Mouse (Mus musculus): Measurements from ENCODE around the gene Pde1a. TPM values are rescaled to one million over a fixed set of nuclear protein-coding genes. Genes with fewer than 3 reads are reported as not detected.

Gene Pde1a
- polyA plus RNA-seq, 1 experiment from 2014 or later = 9.0 TPM

GRCm38 (mm10) chr2:80132677-80133076, 3.4 kb upstream of the Pde1a start:
- H3K27me3 ChIP-seq (ENCODE audit: control insufficient read depth, insufficient read depth, low read length) = no peaks in the 10 kb centered on the region
- no peak overlapping the region for H3K4me2 ChIP-seq (replicated peaks)
- H3K9ac ChIP-seq = no peak overlapping the region
- H3K9me3 ChIP-seq (ENCODE audit: control insufficient read depth, low read length) = no peaks in the 10 kb centered on the region
- H3K4me3 ChIP-seq (replicated peaks; ENCODE audit: low read length) = no peak overlapping the region
- no peak for DNase-seq (ENCODE audit: low spot score)
- peaks cover 7% of the 10 kb centered on the region; the same call in 1 of the 2 replicates for H3K4me1 ChIP-seq (replicated peaks; ENCODE audit: control insufficient read depth, insufficient read depth, low read length)
- no peaks in the 10 kb centered on the region for H3K36me3 ChIP-seq (replicated peaks; ENCODE audit: control insufficient read depth, insufficient read depth)
- no peak for ATAC-seq (ENCODE audit: low FRiP score)
- no peak overlapping the region for H3K27ac ChIP-seq
- WGBS = 91% methylated on average over 3 of the region's 3 CpGs

GRCm38 (mm10) chr2:80126663-80127062, 2.6 kb downstream of the Pde1a start:
- DNase-seq (ENCODE audit: low spot score) (no peak), ATAC-seq (ENCODE audit: low FRiP score) (no peak)
- no peak overlapping the region for H3K27ac ChIP-seq
- no peak overlapping the region for H3K4me3 ChIP-seq (replicated peaks; ENCODE audit: low read length)
- H3K9me3 ChIP-seq (ENCODE audit: control insufficient read depth, low read length) = no peaks in the 10 kb centered on the region
- H3K4me1 ChIP-seq (replicated peaks; ENCODE audit: control insufficient read depth, insufficient read depth, low read length) = peaks cover 7% of the 10 kb centered on the region; the same call in 1 of the 2 replicates
- peak overlapping the region; percentile 21 for H3K4me2 ChIP-seq (replicated peaks)
- no peaks in the 10 kb centered on the region for H3K36me3 ChIP-seq (replicated peaks; ENCODE audit: control insufficient read depth, insufficient read depth)
- H3K27me3 ChIP-seq (ENCODE audit: control insufficient read depth, insufficient read depth, low read length) = no peaks in the 10 kb centered on the region
- WGBS = 12% methylated on average over 4 of the region's 4 CpGs
- no peak overlapping the region for H3K9ac ChIP-seq

GRCm38 (mm10) chr2:80086891-80087290, 42.4 kb downstream of the Pde1a start:
- Histone ChIP-seq H3K4me2 (replicated peaks) (no peak overlapping the region), H3K27me3 (ENCODE audit: control insufficient read depth, insufficient read depth, low read length) (no peaks in the 10 kb centered on the region), H3K9ac (no peak overlapping the region), H3K36me3 (replicated peaks; ENCODE audit: control insufficient read depth, insufficient read depth) (no peaks in the 10 kb centered on the region), H3K4me1 (replicated peaks; ENCODE audit: control insufficient read depth, insufficient read depth, low read length) (no peaks in the 10 kb centered on the region), H3K9me3 (ENCODE audit: control insufficient read depth, low read length) (no peaks in the 10 kb centered on the region), H3K27ac (no peak overlapping the region), H3K4me3 (replicated peaks; ENCODE audit: low read length) (no peak overlapping the region)
- 98% methylated on average over 2 of the region's 2 CpGs for WGBS
- ATAC-seq (ENCODE audit: low FRiP score) = no peak
- no peak for DNase-seq (ENCODE audit: low spot score)

GRCm38 (mm10) chr2:80080090-80080821, 49.0 kb downstream of the Pde1a start:
- Histone ChIP-seq H3K4me1 (replicated peaks; ENCODE audit: control insufficient read depth, insufficient read depth, low read length) (no peaks in the 10 kb centered on the region), H3K4me2 (replicated peaks) (no peak overlapping the region), H3K4me3 (replicated peaks; ENCODE audit: low read length) (no peak overlapping the region), H3K9ac (no peak overlapping the region), H3K9me3 (ENCODE audit: control insufficient read depth, low read length) (no peaks in the 10 kb centered on the region), H3K27ac (no peak overlapping the region), H3K36me3 (replicated peaks; ENCODE audit: control insufficient read depth, insufficient read depth) (no peaks in the 10 kb centered on the region), H3K27me3 (ENCODE audit: control insufficient read depth, insufficient read depth, low read length) (no peaks in the 10 kb centered on the region)
- ATAC-seq (ENCODE audit: low FRiP score) (no peak), DNase-seq (ENCODE audit: low spot score) (no peak)
- WGBS = 89% methylated on average over 9 of the region's 9 CpGs

- Histone ChIP-seq H3K4me2 (replicated peaks) (no peak overlapping the region), H3K4me1 (replicated peaks; ENCODE audit: control insufficient read depth, insufficient read depth, low read length) (no peaks in the 10 kb centered on the region), H3K9ac (no peak overlapping the region), H3K36me3 (replicated peaks; ENCODE audit: control insufficient read depth, insufficient read depth) (no peaks in the 10 kb centered on the region), H3K27ac (no peak overlapping the region), H3K27me3 (ENCODE audit: control insufficient read depth, insufficient read depth, low read length) (no peaks in the 10 kb centered on the region), H3K9me3 (ENCODE audit: control insufficient read depth, low read length) (no peaks in the 10 kb centered on the region), H3K4me3 (replicated peaks; ENCODE audit: low read length) (no peak overlapping the region)
- DNase-seq (ENCODE audit: low spot score) (no peak), ATAC-seq (ENCODE audit: low FRiP score) (no peak)
- 90% methylated on average over 4 of the region's 4 CpGs for WGBS
Observed at GRCm38 (mm10) chr2:80079618-80080017, 49.6 kb downstream of the Pde1a start.

GRCm38 (mm10) chr2:80076323-80076722, 52.9 kb downstream of the Pde1a start:
- 84% methylated on average over 4 of the region's 4 CpGs for WGBS

GRCm38 (mm10) chr2:80074531-80074930, 54.7 kb downstream of the Pde1a start:
- ATAC-seq (ENCODE audit: low FRiP score) = no peak
- Histone ChIP-seq H3K27ac (no peak overlapping the region), H3K4me1 (replicated peaks; ENCODE audit: control insufficient read depth, insufficient read depth, low read length) (no peaks in the 10 kb centered on the region), H3K4me3 (replicated peaks; ENCODE audit: low read length) (no peak overlapping the region), H3K9me3 (ENCODE audit: control insufficient read depth, low read length) (no peaks in the 10 kb centered on the region), H3K9ac (no peak overlapping the region), H3K4me2 (replicated peaks) (no peak overlapping the region), H3K27me3 (ENCODE audit: control insufficient read depth, insufficient read depth, low read length) (no peaks in the 10 kb centered on the region), H3K36me3 (replicated peaks; ENCODE audit: control insufficient read depth, insufficient read depth) (no peaks in the 10 kb centered on the region)
- DNase-seq (ENCODE audit: low spot score) = no peak
- 95% methylated on average over 2 of the region's 2 CpGs for WGBS

More at GRCm38 (mm10) chr2:80076323-80076722, 52.9 kb downstream of the Pde1a start:
- H3K4me3 ChIP-seq (replicated peaks; ENCODE audit: low read length) = no peak overlapping the region
- H3K27me3 ChIP-seq (ENCODE audit: control insufficient read depth, insufficient read depth, low read length) = no peaks in the 10 kb centered on the region
- no peaks in the 10 kb centered on the region for H3K4me1 ChIP-seq (replicated peaks; ENCODE audit: control insufficient read depth, insufficient read depth, low read length)
- no peak for ATAC-seq (ENCODE audit: low FRiP score)
- no peak overlapping the region for H3K27ac ChIP-seq
- DNase-seq (ENCODE audit: low spot score) = no peak
- no peaks in the 10 kb centered on the region for H3K9me3 ChIP-seq (ENCODE audit: control insufficient read depth, low read length)
- no peak overlapping the region for H3K9ac ChIP-seq
- H3K36me3 ChIP-seq (replicated peaks; ENCODE audit: control insufficient read depth, insufficient read depth) = no peaks in the 10 kb centered on the region
- no peak overlapping the region for H3K4me2 ChIP-seq (replicated peaks)

GRCm38 (mm10) chr2:80074046-80074445, 55.2 kb downstream of the Pde1a start:
- Histone ChIP-seq H3K27ac (no peak overlapping the region), H3K27me3 (ENCODE audit: control insufficient read depth, insufficient read depth, low read length) (no peaks in the 10 kb centered on the region), H3K4me2 (replicated peaks) (no peak overlapping the region), H3K4me1 (replicated peaks; ENCODE audit: control insufficient read depth, insufficient read depth, low read length) (no peaks in the 10 kb centered on the region), H3K36me3 (replicated peaks; ENCODE audit: control insufficient read depth, insufficient read depth) (no peaks in the 10 kb centered on the region), H3K9ac (no peak overlapping the region), H3K4me3 (replicated peaks; ENCODE audit: low read length) (no peak overlapping the region), H3K9me3 (ENCODE audit: control insufficient read depth, low read length) (no peaks in the 10 kb centered on the region)
- ATAC-seq (ENCODE audit: low FRiP score) (no peak), DNase-seq (ENCODE audit: low spot score) (no peak)
- 57% methylated on average over 5 of the region's 5 CpGs for WGBS

- no peak overlapping the region for H3K4me2 ChIP-seq (replicated peaks)
- no peaks in the 10 kb centered on the region for H3K27me3 ChIP-seq (ENCODE audit: control insufficient read depth, insufficient read depth, low read length)
- H3K9ac ChIP-seq = no peak overlapping the region
- H3K9me3 ChIP-seq (ENCODE audit: control insufficient read depth, low read length) = no peaks in the 10 kb centered on the region
- H3K36me3 ChIP-seq (replicated peaks; ENCODE audit: control insufficient read depth, insufficient read depth) = no peaks in the 10 kb centered on the region
- ATAC-seq (ENCODE audit: low FRiP score) (no peak), DNase-seq (ENCODE audit: low spot score) (no peak)
- H3K4me3 ChIP-seq (replicated peaks; ENCODE audit: low read length) = no peak overlapping the region
- 66% methylated on average over 2 of the region's 2 CpGs for WGBS
- no peaks in the 10 kb centered on the region for H3K4me1 ChIP-seq (replicated peaks; ENCODE audit: control insufficient read depth, insufficient read depth, low read length)
- H3K27ac ChIP-seq = no peak overlapping the region
Observed at GRCm38 (mm10) chr2:80073426-80073825, 55.8 kb downstream of the Pde1a start.

- H3K36me3 ChIP-seq (replicated peaks; ENCODE audit: control insufficient read depth, insufficient read depth) = no peaks in the 10 kb centered on the region
- DNase-seq (ENCODE audit: low spot score) (no peak), ATAC-seq (ENCODE audit: low FRiP score) (no peak)
- no peaks in the 10 kb centered on the region for H3K4me1 ChIP-seq (replicated peaks; ENCODE audit: control insufficient read depth, insufficient read depth, low read length)
- H3K9ac ChIP-seq = no peak overlapping the region
- H3K4me3 ChIP-seq (replicated peaks; ENCODE audit: low read length) = no peak overlapping the region
- WGBS = 70% methylated on average over 3 of the region's 3 CpGs
- no peaks in the 10 kb centered on the region for H3K9me3 ChIP-seq (ENCODE audit: control insufficient read depth, low read length)
- no peak overlapping the region for H3K27ac ChIP-seq
- H3K4me2 ChIP-seq (replicated peaks) = no peak overlapping the region
- no peaks in the 10 kb centered on the region for H3K27me3 ChIP-seq (ENCODE audit: control insufficient read depth, insufficient read depth, low read length)
Observed at GRCm38 (mm10) chr2:80069745-80070144, 59.5 kb downstream of the Pde1a start.
